Mouse (Mus musculus): Measurements from ENCODE around the gene Rph3al. TPM values are rescaled to one million over a fixed set of nuclear protein-coding genes. Genes with fewer than 3 reads are reported as not detected.

The Rph3al gene
- polyA plus RNA-seq, 1 experiment from 2014 or later: 11.2 TPM

GRCm38 (mm10) chr11:75957124-75957832 is 19.0 kb upstream of the Rph3al start:
- no peaks in the 10 kb centered on the region for H3K4me1 ChIP-seq (replicated peaks; ENCODE audit: control insufficient read depth, insufficient read depth)
- H3K36me3 ChIP-seq (ENCODE audit: control insufficient read depth, insufficient read depth, low read length): no peaks in the 10 kb centered on the region
- no peak overlapping the region for H3K9ac ChIP-seq (ENCODE audit: low read length)
- no peaks in the 10 kb centered on the region for H3K9me3 ChIP-seq (ENCODE audit: control insufficient read depth, low read length)
- no peak overlapping the region for H3K4me3 ChIP-seq (ENCODE audit: low read depth, low read length)
- no peak overlapping the region for H3K4me2 ChIP-seq (replicated peaks; ENCODE audit: low read depth)
- no peaks in the 10 kb centered on the region for H3K27me3 ChIP-seq (ENCODE audit: control insufficient read depth, insufficient read depth, low read length)
- ATAC-seq (ENCODE audit: low FRiP score, low TSS enrichment) (no peak), DNase-seq (ENCODE audit: low spot score) (no peak)
- TF ChIP-seq CTCF (IDR thresholded peaks at IDR 0.05; ENCODE audit: low read depth): no peak
- TF ChIP-seq EP300 (optimal IDR thresholded peaks at IDR 0.05): no peak
- H3K27ac ChIP-seq (replicated peaks): no peak overlapping the region
- WGBS: 89% methylated on average over 17 of the region's 17 CpGs

DNA sequence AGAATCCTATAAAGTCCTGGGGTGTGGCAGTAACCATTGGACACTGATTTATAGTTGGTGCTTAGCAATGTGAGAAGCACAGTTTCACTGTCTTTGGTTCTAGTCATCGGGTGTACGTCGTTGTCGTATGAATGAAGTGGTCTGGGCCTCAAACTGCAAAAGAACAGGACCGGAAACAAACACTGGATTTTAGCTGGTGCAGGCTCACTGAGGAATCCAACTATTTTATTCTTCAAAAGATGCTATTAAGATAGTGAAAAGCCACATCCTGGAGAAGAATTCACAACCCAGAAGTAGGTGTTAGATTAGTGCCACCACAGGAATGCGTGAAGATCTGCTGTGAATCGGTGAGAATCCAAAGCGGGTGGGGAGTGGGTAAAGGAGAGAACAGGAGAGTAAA is 18.4 kb upstream of the Rph3al start:
- no peak overlapping the region for H3K4me2 ChIP-seq (replicated peaks; ENCODE audit: low read depth)
- H3K9ac ChIP-seq (ENCODE audit: low read length): no peak overlapping the region
- no peaks in the 10 kb centered on the region for H3K36me3 ChIP-seq (ENCODE audit: control insufficient read depth, insufficient read depth, low read length)
- DNase-seq (ENCODE audit: low spot score) (no peak), ATAC-seq (ENCODE audit: low FRiP score, low TSS enrichment) (no peak)
- H3K4me3 ChIP-seq (ENCODE audit: low read depth, low read length): no peak overlapping the region
- H3K4me1 ChIP-seq (replicated peaks; ENCODE audit: control insufficient read depth, insufficient read depth): no peaks in the 10 kb centered on the region
- WGBS: 66% methylated on average over 8 of the region's 8 CpGs
- H3K9me3 ChIP-seq (ENCODE audit: control insufficient read depth, low read length): no peaks in the 10 kb centered on the region
- TF ChIP-seq CTCF (IDR thresholded peaks at IDR 0.05; ENCODE audit: low read depth) (no peak), EP300 (optimal IDR thresholded peaks at IDR 0.05) (no peak)
- H3K27ac ChIP-seq (replicated peaks): no peak overlapping the region
- no peaks in the 10 kb centered on the region for H3K27me3 ChIP-seq (ENCODE audit: control insufficient read depth, insufficient read depth, low read length)

DNA sequence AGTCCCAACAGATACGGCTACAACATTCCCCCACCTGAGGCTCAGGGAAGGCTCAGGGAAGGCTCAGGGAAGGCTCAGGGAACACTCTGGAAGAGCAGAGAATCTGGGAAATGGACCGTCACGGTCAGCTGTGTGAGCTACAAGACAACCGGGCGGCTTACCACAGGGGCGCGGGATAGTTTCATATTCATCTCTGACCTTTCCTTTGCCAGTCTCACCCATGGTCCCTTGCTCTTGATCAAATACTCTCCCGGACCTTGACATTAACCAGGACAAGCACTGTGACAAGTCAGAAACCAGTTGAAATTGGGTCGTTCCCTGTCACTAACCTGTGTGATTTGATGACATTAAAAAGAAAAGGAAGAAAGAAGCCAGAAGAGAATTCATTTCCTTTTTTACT is 16.7 kb upstream of the Rph3al start:
- H3K27me3 ChIP-seq (ENCODE audit: control insufficient read depth, insufficient read depth, low read length): no peaks in the 10 kb centered on the region
- no peaks in the 10 kb centered on the region for H3K36me3 ChIP-seq (ENCODE audit: control insufficient read depth, insufficient read depth, low read length)
- 90% methylated on average over 9 of the region's 9 CpGs for WGBS
- ATAC-seq (ENCODE audit: low FRiP score, low TSS enrichment): no peak
- TF ChIP-seq CTCF (IDR thresholded peaks at IDR 0.05; ENCODE audit: low read depth) (no peak), EP300 (optimal IDR thresholded peaks at IDR 0.05) (no peak)
- no peak overlapping the region for H3K4me2 ChIP-seq (replicated peaks; ENCODE audit: low read depth)
- no peak overlapping the region for H3K9ac ChIP-seq (ENCODE audit: low read length)
- H3K4me1 ChIP-seq (replicated peaks; ENCODE audit: control insufficient read depth, insufficient read depth): no peaks in the 10 kb centered on the region
- no peak overlapping the region for H3K4me3 ChIP-seq (ENCODE audit: low read depth, low read length)
- no peak for DNase-seq (ENCODE audit: low spot score)
- H3K27ac ChIP-seq (replicated peaks): no peak overlapping the region
- H3K9me3 ChIP-seq (ENCODE audit: control insufficient read depth, low read length): no peaks in the 10 kb centered on the region

- 64% methylated on average over 5 of the region's 5 CpGs for WGBS
- Histone ChIP-seq H3K4me3 (ENCODE audit: low read depth, low read length) (no peak overlapping the region), H3K27me3 (ENCODE audit: control insufficient read depth, insufficient read depth, low read length) (no peaks in the 10 kb centered on the region), H3K36me3 (ENCODE audit: control insufficient read depth, insufficient read depth, low read length) (no peaks in the 10 kb centered on the region), H3K4me1 (replicated peaks; ENCODE audit: control insufficient read depth, insufficient read depth) (no peaks in the 10 kb centered on the region), H3K9me3 (ENCODE audit: control insufficient read depth, low read length) (no peaks in the 10 kb centered on the region), H3K4me2 (replicated peaks; ENCODE audit: low read depth) (no peak overlapping the region), H3K27ac (replicated peaks) (no peak overlapping the region), H3K9ac (ENCODE audit: low read length) (no peak overlapping the region)
- DNase-seq (ENCODE audit: low spot score) (no peak), ATAC-seq (ENCODE audit: low FRiP score, low TSS enrichment) (no peak)
- TF ChIP-seq CTCF (IDR thresholded peaks at IDR 0.05; ENCODE audit: low read depth) (no peak), EP300 (optimal IDR thresholded peaks at IDR 0.05) (no peak)
Measured at GRCm38 (mm10) chr11:75951895-75952294, 13.7 kb upstream of the Rph3al start.

DNA sequence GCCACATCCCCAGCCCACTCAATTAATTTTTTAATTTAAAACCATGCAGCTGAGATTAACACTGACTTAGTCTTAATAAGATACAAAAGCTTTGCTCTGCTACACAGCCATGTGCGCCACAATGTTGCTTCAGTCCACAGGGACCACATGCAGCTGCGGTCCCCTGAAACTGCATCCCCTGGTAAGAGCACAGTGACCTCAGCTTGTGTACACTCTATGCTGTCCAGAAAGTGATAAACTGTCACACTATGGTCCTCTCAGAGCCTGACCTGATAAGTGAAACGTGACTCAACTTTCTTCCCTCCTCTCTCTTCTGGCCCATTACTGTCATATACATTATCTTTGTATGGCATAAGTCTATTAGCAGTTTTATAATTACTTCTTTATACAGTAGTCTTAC is 12.2 kb upstream of the Rph3al start:
- Histone ChIP-seq H3K36me3 (ENCODE audit: control insufficient read depth, insufficient read depth, low read length) (no peaks in the 10 kb centered on the region), H3K27ac (replicated peaks) (no peak overlapping the region), H3K27me3 (ENCODE audit: control insufficient read depth, insufficient read depth, low read length) (no peaks in the 10 kb centered on the region), H3K9me3 (ENCODE audit: control insufficient read depth, low read length) (no peaks in the 10 kb centered on the region), H3K9ac (ENCODE audit: low read length) (no peak overlapping the region), H3K4me1 (replicated peaks; ENCODE audit: control insufficient read depth, insufficient read depth) (no peaks in the 10 kb centered on the region), H3K4me2 (replicated peaks; ENCODE audit: low read depth) (no peak overlapping the region), H3K4me3 (ENCODE audit: low read depth, low read length) (no peak overlapping the region)
- DNase-seq (ENCODE audit: low spot score) (no peak), ATAC-seq (ENCODE audit: low FRiP score, low TSS enrichment) (no peak)
- 76% methylated on average over 3 of the region's 3 CpGs for WGBS
- TF ChIP-seq EP300 (optimal IDR thresholded peaks at IDR 0.05) (no peak), CTCF (IDR thresholded peaks at IDR 0.05; ENCODE audit: low read depth) (no peak)

- Histone ChIP-seq H3K27ac (replicated peaks) (no peak overlapping the region), H3K9ac (ENCODE audit: low read length) (no peak overlapping the region), H3K4me1 (replicated peaks; ENCODE audit: control insufficient read depth, insufficient read depth) (no peaks in the 10 kb centered on the region), H3K27me3 (ENCODE audit: control insufficient read depth, insufficient read depth, low read length) (no peaks in the 10 kb centered on the region), H3K9me3 (ENCODE audit: control insufficient read depth, low read length) (no peaks in the 10 kb centered on the region), H3K4me2 (replicated peaks; ENCODE audit: low read depth) (no peak overlapping the region), H3K36me3 (ENCODE audit: control insufficient read depth, insufficient read depth, low read length) (no peaks in the 10 kb centered on the region), H3K4me3 (ENCODE audit: low read depth, low read length) (no peak overlapping the region)
- DNase-seq (ENCODE audit: low spot score): no peak
- ATAC-seq (ENCODE audit: low FRiP score, low TSS enrichment): no peak
- 49% methylated on average over 3 of the region's 3 CpGs for WGBS
- TF ChIP-seq EP300 (optimal IDR thresholded peaks at IDR 0.05) (no peak), CTCF (IDR thresholded peaks at IDR 0.05; ENCODE audit: low read depth) (no peak)
Measured at GRCm38 (mm10) chr11:75948789-75949188, 10.6 kb upstream of the Rph3al start.
